Mouse (Mus musculus) liver, adult 2 months (tissue): ENCODE data around the gene Alox12.
A peak's percentile ranks its signal among the peaks of the same experiment; 100 is the strongest.

Source experiments
- CTCF ChIP-seq: fragments of 200-500 bp; IDR thresholded peaks from 2 replicates; pipeline ENCODE4 v1.5.1; 2011; ENCODE audit warnings: low read depth, low read length, control low read depth
- POLR2A ChIP-seq: fragments of 200-500 bp; IDR thresholded peaks from 2 replicates; pipeline ENCODE4 v1.6.1; 2011; ENCODE audit warnings: low read length, control low read depth; ENCODE audit not compliant: insufficient read depth; ENCODE audit errors: extremely low read depth

DNA sequence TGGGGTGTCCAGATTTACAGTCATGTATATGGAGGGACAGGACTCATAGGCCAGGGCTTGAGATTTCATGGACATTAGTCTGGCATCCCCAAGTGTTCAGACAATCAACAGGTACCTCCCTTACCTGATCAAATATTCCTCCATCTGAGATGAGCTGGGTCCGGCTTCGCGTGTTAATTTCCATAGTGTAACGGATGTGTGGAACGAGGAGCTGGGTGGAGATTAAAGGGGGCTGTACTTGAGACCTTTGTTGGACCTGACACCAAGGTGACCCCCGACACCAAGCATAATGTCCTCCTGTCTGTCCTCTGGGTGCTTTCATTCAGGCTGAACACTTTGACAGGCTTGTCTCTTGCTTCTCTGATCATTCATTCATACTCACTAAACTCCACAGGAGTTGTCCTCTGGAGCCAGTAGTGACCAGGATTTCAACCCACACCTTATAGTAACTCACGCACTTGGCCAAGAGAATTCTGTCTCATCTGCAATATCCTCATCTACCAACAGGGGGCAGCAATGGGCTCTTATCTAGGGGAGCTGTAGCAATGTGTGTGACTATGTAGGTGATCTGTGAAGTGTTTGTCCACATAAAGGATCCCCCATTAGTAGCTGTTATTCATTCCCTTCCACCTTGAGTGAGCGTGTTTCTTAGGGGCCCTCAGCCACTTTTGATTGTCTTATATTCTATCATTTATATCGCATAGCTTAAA, 7.9 kb downstream of the Alox12 start:
- no peak for TF ChIP-seq POLR2A
- peak; percentile 56 for TF ChIP-seq CTCF
